Mouse (Mus musculus): ENCODE results near the gene Sdf4. TPM values are rescaled to one million over a fixed set of nuclear protein-coding genes. Genes with fewer than 3 reads are reported as not detected.
A peak's percentile ranks its signal among the peaks of the same experiment; 100 is the strongest.

Gene Sdf4
- polyA plus RNA-seq, 1 experiment from 2014 or later: 178 TPM

GRCm38 (mm10) chr4:156028580-156028979 is 35.9 kb downstream of the Sdf4 start:
- 87% methylated on average over 7 of the region's 7 CpGs for WGBS
- Histone ChIP-seq H3K4me1 (replicated peaks; ENCODE audit: insufficient read depth, low read length) (peaks cover 24% of the 10 kb centered on the region), H3K9ac (ENCODE audit: low read depth, low read length) (no peak overlapping the region), H3K9me3 (replicated peaks; ENCODE audit: low read length) (no peaks in the 10 kb centered on the region), H3K27ac (no peak overlapping the region), H3K4me3 (replicated peaks; ENCODE audit: low read depth, low read length) (no peak overlapping the region), H3K4me2 (ENCODE audit: low read length) (no peak overlapping the region), H3K27me3 (ENCODE audit: insufficient read depth, low read length) (no peaks in the 10 kb centered on the region), H3K36me3 (ENCODE audit: insufficient read depth, low read length) (0 out of 2 replicates have a peak, but pooled peaks cover 3% of the 10 kb centered on the region)
- TF ChIP-seq CTCF (IDR thresholded peaks at IDR 0.05; ENCODE audit: low read depth): no peak
- no peak for DNase-seq (ENCODE audit: low spot score)
- ATAC-seq (replicated peaks; ENCODE audit: low FRiP score, low read depth): no peak

- TF ChIP-seq CTCF (IDR thresholded peaks at IDR 0.05; ENCODE audit: low read depth): peak; percentile 25; the same call in 1 of the 2 replicates
- Histone ChIP-seq H3K27ac (peak overlapping the region; percentile 92; the same call in 1 of the 2 replicates), H3K9me3 (replicated peaks; ENCODE audit: low read length) (no peaks in the 10 kb centered on the region), H3K4me3 (replicated peaks; ENCODE audit: low read depth, low read length) (peak overlapping the region; percentile 47), H3K4me2 (ENCODE audit: low read length) (peak overlapping the region; percentile 60), H3K4me1 (replicated peaks; ENCODE audit: insufficient read depth, low read length) (peaks cover 23% of the 10 kb centered on the region), H3K27me3 (ENCODE audit: insufficient read depth, low read length) (no peaks in the 10 kb centered on the region), H3K36me3 (ENCODE audit: insufficient read depth, low read length) (0 out of 2 replicates have a peak, but pooled peaks cover 3% of the 10 kb centered on the region), H3K9ac (ENCODE audit: low read depth, low read length) (peak overlapping the region; percentile 53)
- WGBS: 55% methylated on average over 9 of the region's 9 CpGs
- no peak for ATAC-seq (replicated peaks; ENCODE audit: low FRiP score, low read depth)
- no peak for DNase-seq (ENCODE audit: low spot score)
These were observed 38.0 kb downstream of the Sdf4 start for GRCm38 (mm10) chr4:156030651-156031118.

GRCm38 (mm10) chr4:156031255-156031592 is 38.6 kb downstream of the Sdf4 start:
- 6% methylated on average over 7 of the region's 7 CpGs for WGBS
- Histone ChIP-seq H3K27ac (peak overlapping the region; percentile 92), H3K27me3 (ENCODE audit: insufficient read depth, low read length) (no peaks in the 10 kb centered on the region), H3K9me3 (replicated peaks; ENCODE audit: low read length) (no peaks in the 10 kb centered on the region), H3K4me2 (ENCODE audit: low read length) (peak overlapping the region; percentile 60), H3K4me1 (replicated peaks; ENCODE audit: insufficient read depth, low read length) (peaks cover 18% of the 10 kb centered on the region), H3K36me3 (ENCODE audit: insufficient read depth, low read length) (0 out of 2 replicates have a peak, but pooled peaks cover 3% of the 10 kb centered on the region), H3K4me3 (replicated peaks; ENCODE audit: low read depth, low read length) (peak overlapping the region; percentile 47), H3K9ac (ENCODE audit: low read depth, low read length) (peak overlapping the region; percentile 53)
- DNase-seq (ENCODE audit: low spot score) (no peak), ATAC-seq (replicated peaks; ENCODE audit: low FRiP score, low read depth) (peak; percentile 6; the same call in 1 of the 2 replicates)
- TF ChIP-seq CTCF (IDR thresholded peaks at IDR 0.05; ENCODE audit: low read depth): no peak

- Histone ChIP-seq H3K4me3 (replicated peaks; ENCODE audit: low read depth, low read length) (peak overlapping the region; percentile 47), H3K27ac (peak overlapping the region; percentile 92), H3K4me2 (ENCODE audit: low read length) (peak overlapping the region; percentile 60), H3K9ac (ENCODE audit: low read depth, low read length) (peak overlapping the region; percentile 53), H3K9me3 (replicated peaks; ENCODE audit: low read length) (no peaks in the 10 kb centered on the region), H3K4me1 (replicated peaks; ENCODE audit: insufficient read depth, low read length) (peaks cover 16% of the 10 kb centered on the region), H3K36me3 (ENCODE audit: insufficient read depth, low read length) (0 out of 2 replicates have a peak, but pooled peaks cover 3% of the 10 kb centered on the region), H3K27me3 (ENCODE audit: insufficient read depth, low read length) (no peaks in the 10 kb centered on the region)
- TF ChIP-seq CTCF (IDR thresholded peaks at IDR 0.05; ENCODE audit: low read depth): no peak
- ATAC-seq (replicated peaks; ENCODE audit: low FRiP score, low read depth): peak; percentile 80
- DNase-seq (ENCODE audit: low spot score): peak; percentile 94
- under 1% methylated on average over 24 of the region's 24 CpGs for whole genome bisulfite sequencing
These were observed 39.1 kb downstream of the Sdf4 start for GRCm38 (mm10) chr4:156031593-156032391.

GRCm38 (mm10) chr4:156032856-156033255 is 40.2 kb downstream of the Sdf4 start:
- DNase-seq (ENCODE audit: low spot score): no peak
- Histone ChIP-seq H3K27me3 (ENCODE audit: insufficient read depth, low read length) (no peaks in the 10 kb centered on the region), H3K4me2 (ENCODE audit: low read length) (no peak overlapping the region), H3K9ac (ENCODE audit: low read depth, low read length) (no peak overlapping the region), H3K27ac (peak overlapping the region; percentile 92), H3K4me1 (replicated peaks; ENCODE audit: insufficient read depth, low read length) (peaks cover 16% of the 10 kb centered on the region), H3K4me3 (replicated peaks; ENCODE audit: low read depth, low read length) (no peak overlapping the region), H3K36me3 (ENCODE audit: insufficient read depth, low read length) (0 out of 2 replicates have a peak, but pooled peaks cover 3% of the 10 kb centered on the region), H3K9me3 (replicated peaks; ENCODE audit: low read length) (no peaks in the 10 kb centered on the region)
- ATAC-seq (replicated peaks; ENCODE audit: low FRiP score, low read depth): no peak
- 78% methylated on average over 4 of the region's 4 CpGs for WGBS
- no peak for TF ChIP-seq CTCF (IDR thresholded peaks at IDR 0.05; ENCODE audit: low read depth)

- TF ChIP-seq CTCF (IDR thresholded peaks at IDR 0.05; ENCODE audit: low read depth): peak; percentile 81
- H3K27ac ChIP-seq: peak overlapping the region; percentile 52; the same call in 1 of the 2 replicates
- no peaks in the 10 kb centered on the region for H3K36me3 ChIP-seq (ENCODE audit: insufficient read depth, low read length)
- H3K4me1 ChIP-seq (replicated peaks; ENCODE audit: insufficient read depth, low read length): peaks cover 16% of the 10 kb centered on the region
- no peak overlapping the region for H3K4me3 ChIP-seq (replicated peaks; ENCODE audit: low read depth, low read length)
- ATAC-seq (replicated peaks; ENCODE audit: low FRiP score, low read depth) (no peak), DNase-seq (ENCODE audit: low spot score) (peak; percentile 78)
- H3K9me3 ChIP-seq (replicated peaks; ENCODE audit: low read length): no peaks in the 10 kb centered on the region
- H3K4me2 ChIP-seq (ENCODE audit: low read length): no peak overlapping the region
- WGBS: 37% methylated on average over 6 of the region's 6 CpGs
- no peak overlapping the region for H3K9ac ChIP-seq (ENCODE audit: low read depth, low read length)
- no peaks in the 10 kb centered on the region for H3K27me3 ChIP-seq (ENCODE audit: insufficient read depth, low read length)
These were observed 40.9 kb downstream of the Sdf4 start for GRCm38 (mm10) chr4:156033476-156034119.

Measured in kidney, postnatal 0 days (tissue).